Mouse (Mus musculus) midbrain, postnatal 0 days (tissue): ENCODE measurements around the gene Plppr5. TPM values are rescaled to one million over a fixed set of nuclear protein-coding genes. Genes with fewer than 3 reads are reported as not detected.

ENCODE experiments used
- ATAC-seq: fragments of 200-750 bp; cut with Nextera tagmentation; 2 replicates; pipeline ENCODE4 v1.8.0; 2017; ENCODE audit warnings: moderate number of reproducible peaks, mild to moderate bottlenecking, moderate TSS enrichment, moderate library complexity; ENCODE audit not compliant: low FRiP score
- DNase-seq: peaks from one replicate; pipeline ENCODE4 v3.0.0-alpha.2; 2015; ENCODE audit warnings: low spot score
- H3K27ac ChIP-seq: fragments of 300-500 bp; sonication (generic); 2 replicates; pipeline ENCODE4 v1.5.1; 2014; ENCODE audit warnings: low read depth, mild to moderate bottlenecking, low read length, mixed read lengths
- H3K27me3 ChIP-seq: fragments of 300-500 bp; sonication (generic); 2 replicates; pipeline ENCODE4 v1.6.1; 2014; ENCODE audit warnings: low read length, control low read depth, mixed read lengths; ENCODE audit not compliant: insufficient read depth
- H3K36me3 ChIP-seq: fragments of 300-500 bp; sonication (generic); 2 replicates; pipeline ENCODE4 v1.6.1; 2014; ENCODE audit warnings: low read length, control low read depth, mixed read lengths; ENCODE audit not compliant: insufficient read depth
- H3K4me1 ChIP-seq: fragments of 300-500 bp; sonication (generic); 2 replicates; pipeline ENCODE4 v1.6.1; 2014; ENCODE audit warnings: mild to moderate bottlenecking, control low read depth, antibody characterized with exemption, low read length, mixed read lengths; ENCODE audit not compliant: insufficient read depth
- H3K4me2 ChIP-seq: fragments of 300-500 bp; sonication (generic); 2 replicates; pipeline ENCODE4 v1.6.1; 2014; ENCODE audit warnings: low read depth, mild to moderate bottlenecking, low read length, mixed read lengths; ENCODE audit not compliant: poor library complexity, severe bottlenecking
- H3K4me3 ChIP-seq: fragments of 300-500 bp; sonication (generic); 2 replicates; pipeline ENCODE4 v1.5.1; 2014; ENCODE audit warnings: low read depth, mild to moderate bottlenecking, low read length, moderate library complexity
- H3K9ac ChIP-seq: fragments of 300-500 bp; sonication (generic); replicated peaks from 2 replicates; pipeline ENCODE4 v1.6.1; 2014; ENCODE audit warnings: mild to moderate bottlenecking, low read length, moderate library complexity, mixed read lengths; ENCODE audit not compliant: poor library complexity, severe bottlenecking
- H3K9me3 ChIP-seq: fragments of 300-500 bp; sonication (generic); 2 replicates; pipeline ENCODE4 v1.6.1; 2016; ENCODE audit warnings: low read length, control low read depth
- CTCF ChIP-seq: IDR thresholded peaks from 2 replicates; pipeline ENCODE4 v1.5.1; 2016; ENCODE audit warnings: antibody characterized with exemption, mild to moderate bottlenecking
- WGBS: fragments of 180-500 bp; shearing (Covaris S2); extraction: QIAGEN DNeasy Blood & Tissue Kit; methylation state at CpG from one replicate; pipeline ENCODE4 v1.1.7; 2014; 5-methylcytosine and 5-hydroxymethylcytosine counted together
- polyA plus RNA-seq: library from polyadenylated mRNA; unstranded; fragments of >200 nt; fragmentation: Nextera tagmentation; extraction: Ambion mirVana; gene quantifications from 2 replicates; pipeline ENCODE4 v1.2.1, GENCODE M21; 2015
- total RNA-seq: library from RNA; depleted of rRNA; stranded (reverse); fragments of >200 nt; gene quantifications from 2 replicates; pipeline ENCODE4 v1.2.3, GENCODE M21; 2014

The Plppr5 gene
- total and polyA plus RNA-seq, 2 experiments from 2014 or later, result 14.9 to 25.5 TPM

GRCm38 (mm10) chr3:117679189-117679588, 104.6 kb downstream of the Plppr5 start:
- no peaks in the 10 kb centered on the region for H3K36me3 ChIP-seq
- ATAC-seq, result no peak
- TF ChIP-seq CTCF, result no peak
- no peak overlapping the region for H3K9ac ChIP-seq
- no peaks in the 10 kb centered on the region for H3K4me1 ChIP-seq
- DNase-seq, result no peak
- H3K4me3 ChIP-seq, result no peak overlapping the region
- H3K4me2 ChIP-seq, result no peak overlapping the region
- no peak overlapping the region for H3K27ac ChIP-seq
- H3K27me3 ChIP-seq, result no peaks in the 10 kb centered on the region
- no peaks in the 10 kb centered on the region for H3K9me3 ChIP-seq
- 78% methylated on average over 6 of the region's 6 CpGs for WGBS

- no peak for TF ChIP-seq CTCF
- Histone ChIP-seq H3K4me3 (no peak overlapping the region), H3K27me3 (no peaks in the 10 kb centered on the region), H3K36me3 (no peaks in the 10 kb centered on the region), H3K27ac (no peak overlapping the region), H3K4me2 (no peak overlapping the region), H3K9me3 (no peaks in the 10 kb centered on the region), H3K4me1 (no peaks in the 10 kb centered on the region), H3K9ac (no peak overlapping the region)
- ATAC-seq, result no peak
- no peak for DNase-seq
- 68% methylated on average over 6 of the region's 6 CpGs for WGBS
Observed at GRCm38 (mm10) chr3:117684640-117685039, 110.0 kb downstream of the Plppr5 start.

GRCm38 (mm10) chr3:117686036-117686435, 111.4 kb downstream of the Plppr5 start:
- H3K27ac ChIP-seq, result no peak overlapping the region
- H3K9me3 ChIP-seq, result no peaks in the 10 kb centered on the region
- TF ChIP-seq CTCF, result no peak
- 81% methylated on average over 3 of the region's 3 CpGs for WGBS
- no peak overlapping the region for H3K4me2 ChIP-seq
- DNase-seq, result peak; percentile 5
- no peak overlapping the region for H3K4me3 ChIP-seq
- no peak overlapping the region for H3K9ac ChIP-seq
- H3K4me1 ChIP-seq, result no peaks in the 10 kb centered on the region
- no peaks in the 10 kb centered on the region for H3K36me3 ChIP-seq
- H3K27me3 ChIP-seq, result no peaks in the 10 kb centered on the region
- no peak for ATAC-seq

- no peak overlapping the region for H3K27ac ChIP-seq
- DNase-seq (no peak), ATAC-seq (no peak)
- H3K4me1 ChIP-seq, result no peaks in the 10 kb centered on the region
- no peak overlapping the region for H3K9ac ChIP-seq
- H3K36me3 ChIP-seq, result no peaks in the 10 kb centered on the region
- H3K9me3 ChIP-seq, result no peaks in the 10 kb centered on the region
- no peak overlapping the region for H3K4me3 ChIP-seq
- no peaks in the 10 kb centered on the region for H3K27me3 ChIP-seq
- H3K4me2 ChIP-seq, result no peak overlapping the region
- 88% methylated on average over 7 of the region's 7 CpGs for WGBS
- no peak for TF ChIP-seq CTCF
Observed at GRCm38 (mm10) chr3:117686648-117687047, 112.0 kb downstream of the Plppr5 start.

GRCm38 (mm10) chr3:117694736-117695135, 120.1 kb downstream of the Plppr5 start:
- Histone ChIP-seq H3K27me3 (no peaks in the 10 kb centered on the region), H3K9ac (no peak overlapping the region), H3K9me3 (no peaks in the 10 kb centered on the region), H3K27ac (no peak overlapping the region), H3K4me2 (no peak overlapping the region), H3K4me3 (no peak overlapping the region), H3K4me1 (no peaks in the 10 kb centered on the region), H3K36me3 (no peaks in the 10 kb centered on the region)
- peak; percentile 46 for TF ChIP-seq CTCF
- DNase-seq (peak; percentile 26), ATAC-seq (no peak)
- WGBS, result 38% methylated on average over 1 of the region's 1 CpGs

- ATAC-seq (no peak), DNase-seq (no peak)
- no peak overlapping the region for H3K4me3 ChIP-seq
- no peaks in the 10 kb centered on the region for H3K27me3 ChIP-seq
- H3K4me2 ChIP-seq, result no peak overlapping the region
- TF ChIP-seq CTCF, result no peak
- no peaks in the 10 kb centered on the region for H3K9me3 ChIP-seq
- WGBS, result 85% methylated on average over 5 of the region's 5 CpGs
- H3K4me1 ChIP-seq, result no peaks in the 10 kb centered on the region
- H3K27ac ChIP-seq, result no peak overlapping the region
- H3K9ac ChIP-seq, result no peak overlapping the region
- H3K36me3 ChIP-seq, result no peaks in the 10 kb centered on the region
Observed at GRCm38 (mm10) chr3:117696350-117696749, 121.7 kb downstream of the Plppr5 start.
